Mouse (Mus musculus) olfactory bulb, adult 2 months (tissue): ENCODE measurements around the gene Olfr434.

Experiments used
- CTCF ChIP-seq: fragments of 200-500 bp; IDR thresholded peaks from 2 replicates; pipeline ENCODE4 v1.5.1; 2012; ENCODE audit warnings: low read depth, mild to moderate bottlenecking, low read length, moderate library complexity; ENCODE audit not compliant: insufficient read depth
- POLR2A ChIP-seq: fragments of 200-500 bp; IDR thresholded peaks from 2 replicates; pipeline ENCODE4 v1.6.1; 2012; ENCODE audit warnings: mild to moderate bottlenecking, low read depth, low read length, moderate library complexity; ENCODE audit not compliant: insufficient read depth

GRCm38 (mm10) chr6:43178129-43178528, 34.7 kb upstream of the Olfr434 start:
- TF ChIP-seq CTCF (no peak), POLR2A (no peak)
